Mouse (Mus musculus): ENCODE measurements at regions not wholly inside any gene's neighbourhood (a gene's known extent, or its start where the extent isn't known, plus 50 kb on each side); places are given as distances from the start of the nearest gene placed in this dataset.

DNA sequence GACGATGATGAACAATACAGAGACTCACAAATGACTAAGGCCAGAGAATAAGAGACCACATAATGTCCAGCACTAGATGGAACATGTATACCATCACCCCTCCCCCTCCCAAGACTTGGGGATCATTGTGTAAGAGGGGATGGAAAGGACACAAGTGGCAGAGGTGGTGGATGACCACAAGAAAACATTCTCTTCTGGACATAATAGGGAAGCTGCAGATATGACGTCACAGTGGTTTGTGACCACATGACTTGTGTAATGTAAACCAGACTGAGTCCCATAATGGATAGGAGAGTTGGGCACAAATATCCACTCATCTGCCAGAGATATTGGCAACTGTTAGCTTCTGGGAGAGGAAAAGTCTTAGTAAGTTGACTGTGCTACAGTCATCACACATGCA, 630.7 kb downstream of the Kcnj2 start:
- Histone ChIP-seq H3K36me3 (replicated peaks) (no peaks in the 10 kb centered on the region), H3K4me3 (no peak overlapping the region), H3K9me3 (no peaks in the 10 kb centered on the region), H3K4me1 (no peaks in the 10 kb centered on the region), H3K27me3 (replicated peaks; ENCODE audit: low read depth, poor library complexity, severe bottlenecking) (no peaks in the 10 kb centered on the region), H3K27ac (replicated peaks) (no peak overlapping the region)
- 81% methylated on average over 2 of the region's 2 CpGs for WGBS
- no peak for DNase-seq (ENCODE audit: low spot score)

DNA sequence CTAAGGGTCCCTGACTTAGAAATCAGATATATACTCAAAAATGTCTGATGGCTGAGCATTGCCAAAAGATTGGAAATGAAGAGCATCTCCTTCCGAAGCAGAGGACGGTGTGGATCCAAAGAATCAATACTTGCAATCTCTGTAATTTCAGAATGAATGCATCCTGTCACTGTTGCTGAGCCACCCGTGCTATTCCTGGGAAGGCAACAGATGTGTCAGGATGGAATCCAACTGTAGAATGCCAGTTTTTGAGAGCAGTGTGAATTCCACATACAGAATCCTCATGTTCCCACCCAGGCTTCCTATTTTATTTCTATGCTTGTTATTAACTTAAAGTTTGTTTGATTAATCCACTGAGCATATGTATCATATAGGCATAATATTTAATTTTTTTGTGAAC, 633.9 kb downstream of the Kcnj2 start:
- no peak overlapping the region for H3K4me3 ChIP-seq
- H3K4me1 ChIP-seq, result no peaks in the 10 kb centered on the region
- no peaks in the 10 kb centered on the region for H3K27me3 ChIP-seq (replicated peaks; ENCODE audit: low read depth, poor library complexity, severe bottlenecking)
- H3K9me3 ChIP-seq, result no peaks in the 10 kb centered on the region
- H3K36me3 ChIP-seq (replicated peaks), result no peaks in the 10 kb centered on the region
- WGBS, result 88% methylated on average over 3 of the region's 3 CpGs
- H3K27ac ChIP-seq (replicated peaks), result no peak overlapping the region
- no peak for DNase-seq (ENCODE audit: low spot score)

DNA sequence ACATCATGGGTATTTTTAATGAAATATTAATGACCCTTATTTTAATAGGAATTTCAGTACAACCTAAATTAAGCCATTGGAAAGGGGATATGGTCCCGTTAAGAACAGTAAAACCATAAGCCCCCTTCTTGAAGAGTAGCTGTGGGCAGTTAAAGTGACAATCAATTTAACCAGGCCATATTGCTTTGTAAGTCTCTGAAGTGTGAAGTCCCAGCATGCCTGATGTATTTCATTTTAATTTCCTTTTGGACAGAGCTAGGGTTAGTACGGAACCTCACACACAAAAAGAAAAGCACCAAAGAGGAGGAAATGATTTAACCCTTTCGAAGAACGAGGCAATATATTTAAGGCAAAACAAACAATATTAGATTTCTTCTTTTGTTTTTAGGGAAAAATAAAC, 640.9 kb downstream of the Kcnj2 start:
- no peak overlapping the region for H3K27ac ChIP-seq (replicated peaks)
- 79% methylated on average over 4 of the region's 4 CpGs for WGBS
- no peaks in the 10 kb centered on the region for H3K9me3 ChIP-seq
- no peak for DNase-seq (ENCODE audit: low spot score)
- H3K4me3 ChIP-seq, result no peak overlapping the region
- no peaks in the 10 kb centered on the region for H3K4me1 ChIP-seq
- H3K36me3 ChIP-seq (replicated peaks), result no peaks in the 10 kb centered on the region
- no peaks in the 10 kb centered on the region for H3K27me3 ChIP-seq (replicated peaks; ENCODE audit: low read depth, poor library complexity, severe bottlenecking)

DNA sequence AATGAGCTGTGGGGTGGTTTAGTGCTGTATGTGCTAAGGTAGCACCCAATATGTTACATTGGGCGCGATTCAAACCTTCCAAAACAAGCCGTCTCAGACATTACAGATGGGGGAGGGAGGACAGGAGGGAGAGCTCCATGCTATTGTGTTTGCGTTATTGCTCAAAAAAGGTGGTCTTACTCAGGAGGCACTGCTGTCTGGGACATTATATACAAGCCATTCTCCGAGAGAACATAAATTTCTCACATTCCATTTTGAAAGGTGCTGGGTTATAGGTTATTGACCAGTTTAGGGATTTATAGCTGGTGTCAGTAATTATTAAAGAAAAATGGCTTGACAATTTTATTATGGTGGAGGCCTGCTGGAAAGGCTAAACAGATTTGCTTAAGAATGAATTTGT, 649.4 kb downstream of the Kcnj2 start:
- 95% methylated on average over 5 of the region's 5 CpGs for WGBS
- no peak for DNase-seq (ENCODE audit: low spot score)
- Histone ChIP-seq H3K9me3 (no peaks in the 10 kb centered on the region), H3K27ac (replicated peaks) (no peak overlapping the region), H3K27me3 (replicated peaks; ENCODE audit: low read depth, poor library complexity, severe bottlenecking) (no peaks in the 10 kb centered on the region), H3K36me3 (replicated peaks) (no peaks in the 10 kb centered on the region), H3K4me3 (no peak overlapping the region), H3K4me1 (no peaks in the 10 kb centered on the region)

DNA sequence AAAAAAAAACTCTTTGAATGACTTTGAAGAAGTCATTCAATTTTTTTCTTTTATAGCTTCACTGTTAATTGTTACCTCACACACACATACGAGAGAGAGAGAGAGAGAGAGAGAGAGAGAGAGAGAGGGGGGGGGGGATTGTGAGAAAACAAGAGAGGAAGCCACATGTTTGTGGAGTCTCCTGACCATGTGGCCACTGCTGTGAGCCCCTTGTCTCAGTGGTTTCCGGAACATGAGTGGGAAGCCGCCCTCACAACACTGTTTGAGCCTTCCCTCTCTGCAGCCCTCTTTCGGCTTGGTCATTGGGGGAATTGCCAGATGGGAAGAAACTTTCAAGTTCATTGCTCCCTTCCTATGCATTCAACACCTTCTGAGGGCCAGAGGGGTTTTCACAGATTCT, 656.3 kb downstream of the Kcnj2 start:
- H3K9me3 ChIP-seq, result no peaks in the 10 kb centered on the region
- no peak for DNase-seq (ENCODE audit: low spot score)
- 71% methylated on average over 4 of the region's 4 CpGs for WGBS
- H3K36me3 ChIP-seq (replicated peaks), result no peaks in the 10 kb centered on the region
- no peak overlapping the region for H3K27ac ChIP-seq (replicated peaks)
- no peak overlapping the region for H3K4me3 ChIP-seq
- no peaks in the 10 kb centered on the region for H3K27me3 ChIP-seq (replicated peaks; ENCODE audit: low read depth, poor library complexity, severe bottlenecking)
- H3K4me1 ChIP-seq, result no peaks in the 10 kb centered on the region

DNA sequence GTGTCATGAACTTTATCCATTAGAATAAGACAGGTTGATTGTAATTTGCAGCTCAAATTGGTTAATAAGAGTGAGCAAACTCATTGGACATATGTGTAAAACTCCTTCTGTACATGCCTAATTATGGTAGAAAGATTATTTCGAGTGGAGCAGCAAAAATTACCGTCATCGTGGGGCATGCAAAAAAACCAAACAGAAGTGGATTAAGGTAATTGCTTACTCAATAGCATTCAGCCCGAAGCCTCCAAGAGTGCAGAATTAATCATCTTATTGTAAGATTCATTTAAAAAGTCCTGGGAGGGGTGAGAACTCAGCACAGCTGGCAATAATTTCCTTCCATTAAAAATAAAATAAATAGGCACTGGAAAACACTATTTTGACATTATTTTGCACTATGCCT, 662.2 kb downstream of the Kcnj2 start:
- Histone ChIP-seq H3K36me3 (replicated peaks) (no peaks in the 10 kb centered on the region), H3K4me1 (no peaks in the 10 kb centered on the region), H3K9me3 (no peaks in the 10 kb centered on the region), H3K4me3 (no peak overlapping the region), H3K27ac (replicated peaks) (no peak overlapping the region), H3K27me3 (replicated peaks; ENCODE audit: low read depth, poor library complexity, severe bottlenecking) (no peaks in the 10 kb centered on the region)
- 65% methylated on average over 4 of the region's 4 CpGs for WGBS
- no peak for DNase-seq (ENCODE audit: low spot score)

DNA sequence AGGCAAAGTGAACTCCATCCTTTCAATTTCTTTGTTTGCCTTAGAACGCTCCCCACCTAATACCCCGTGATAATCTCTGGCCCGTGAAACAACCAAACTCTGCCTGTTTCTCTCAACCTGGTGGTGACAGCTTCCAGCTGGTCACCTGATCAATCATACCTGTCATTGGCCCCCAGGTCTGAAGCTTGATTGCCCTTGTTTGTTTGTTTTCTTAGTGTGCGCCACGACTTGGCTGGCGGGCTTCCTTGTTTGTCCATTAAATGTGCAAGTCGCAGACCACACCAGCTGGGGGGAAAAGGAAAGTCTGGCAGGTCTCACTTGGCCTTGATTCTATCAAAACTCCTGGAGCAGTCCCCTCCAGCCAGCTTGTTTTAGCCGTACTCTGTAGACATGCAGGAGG, 666.1 kb downstream of the Kcnj2 start:
- no peak overlapping the region for H3K27ac ChIP-seq (replicated peaks)
- no peaks in the 10 kb centered on the region for H3K4me1 ChIP-seq
- no peak overlapping the region for H3K4me3 ChIP-seq
- no peaks in the 10 kb centered on the region for H3K27me3 ChIP-seq (replicated peaks; ENCODE audit: low read depth, poor library complexity, severe bottlenecking)
- WGBS, result 58% methylated on average over 8 of the region's 8 CpGs
- H3K36me3 ChIP-seq (replicated peaks), result no peaks in the 10 kb centered on the region
- peak; percentile 39 for DNase-seq (ENCODE audit: low spot score)
- H3K9me3 ChIP-seq, result no peaks in the 10 kb centered on the region

DNA sequence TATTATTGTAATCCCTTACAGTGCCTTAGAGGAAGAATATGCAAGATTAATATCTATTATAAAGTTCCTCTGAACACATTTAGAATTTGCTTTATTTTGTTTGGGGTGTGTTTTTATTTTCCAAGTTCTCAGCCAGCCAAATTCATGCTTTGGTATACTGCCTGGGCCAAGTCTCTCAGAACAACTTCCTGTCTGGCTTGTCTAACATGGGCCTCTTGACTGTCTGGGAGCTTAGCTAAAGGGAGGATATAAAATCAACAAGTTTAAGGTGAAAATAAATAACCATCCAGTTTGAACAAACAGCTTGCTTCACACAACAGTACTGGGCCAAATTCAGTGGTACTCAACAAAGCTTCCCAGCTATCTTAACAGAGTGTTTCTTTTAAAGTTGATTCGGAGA, 669.5 kb downstream of the Kcnj2 start:
- Histone ChIP-seq H3K4me3 (no peak overlapping the region), H3K9me3 (no peaks in the 10 kb centered on the region), H3K4me1 (no peaks in the 10 kb centered on the region), H3K36me3 (replicated peaks) (no peaks in the 10 kb centered on the region), H3K27me3 (replicated peaks; ENCODE audit: low read depth, poor library complexity, severe bottlenecking) (no peaks in the 10 kb centered on the region), H3K27ac (replicated peaks) (no peak overlapping the region)
- WGBS, result 95% methylated on average over 1 of the region's 1 CpGs
- DNase-seq (ENCODE audit: low spot score), result no peak

DNA sequence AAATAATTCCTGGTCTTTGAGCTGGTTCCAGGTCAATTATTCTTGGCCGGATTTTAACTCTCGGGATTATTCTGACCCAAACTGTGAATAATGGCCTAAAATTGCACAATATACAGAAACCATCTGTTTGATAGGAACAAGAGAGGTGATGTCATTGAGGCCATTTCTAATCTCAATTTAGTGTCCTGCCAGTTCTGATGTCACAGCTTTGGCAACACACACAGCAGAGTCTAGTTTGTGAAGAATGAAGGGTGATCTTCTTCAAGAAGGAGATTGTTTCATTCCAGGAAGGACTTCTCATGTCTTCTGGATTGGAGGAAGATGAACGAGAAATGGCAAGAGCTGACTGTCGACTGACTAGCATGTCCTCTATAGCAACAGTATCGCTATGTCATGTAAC, 670.0 kb downstream of the Kcnj2 start:
- no peaks in the 10 kb centered on the region for H3K36me3 ChIP-seq (replicated peaks)
- 91% methylated on average over 5 of the region's 5 CpGs for WGBS

DNA sequence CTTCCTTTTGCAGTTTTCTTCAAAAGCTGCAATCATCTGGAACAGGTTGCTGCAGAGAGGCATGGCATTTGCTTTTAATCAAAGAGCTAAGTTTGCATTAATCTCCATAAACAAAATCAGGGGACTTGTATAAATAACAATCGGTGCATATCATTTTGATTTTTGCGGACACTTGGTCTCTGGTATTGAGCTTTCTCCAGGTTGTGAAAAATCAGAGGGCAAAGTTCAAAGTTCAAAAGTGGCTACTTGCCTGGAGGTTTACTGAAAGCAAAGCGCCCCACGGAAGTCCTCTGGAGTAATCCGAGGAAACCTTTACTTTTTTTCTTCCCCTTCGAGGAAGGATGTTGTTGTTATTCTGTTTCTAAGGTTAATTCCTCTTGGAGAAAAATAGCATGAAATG, 677.4 kb downstream of the Kcnj2 start:
- 21% methylated on average over 6 of the region's 6 CpGs for WGBS
- Histone ChIP-seq H3K27ac (replicated peaks) (no peak overlapping the region), H3K4me1 (peaks cover 21% of the 10 kb centered on the region), H3K27me3 (replicated peaks; ENCODE audit: low read depth, poor library complexity, severe bottlenecking) (no peaks in the 10 kb centered on the region), H3K36me3 (replicated peaks) (no peaks in the 10 kb centered on the region), H3K9me3 (no peaks in the 10 kb centered on the region), H3K4me3 (no peak overlapping the region)
- no peak for DNase-seq (ENCODE audit: low spot score)

More for the DNA sequence above, 670.0 kb downstream of the Kcnj2 start:
- Histone ChIP-seq H3K4me3 (no peak overlapping the region), H3K4me1 (no peaks in the 10 kb centered on the region), H3K27ac (replicated peaks) (no peak overlapping the region), H3K9me3 (no peaks in the 10 kb centered on the region), H3K27me3 (replicated peaks; ENCODE audit: low read depth, poor library complexity, severe bottlenecking) (no peaks in the 10 kb centered on the region)
- DNase-seq (ENCODE audit: low spot score), result no peak

DNA sequence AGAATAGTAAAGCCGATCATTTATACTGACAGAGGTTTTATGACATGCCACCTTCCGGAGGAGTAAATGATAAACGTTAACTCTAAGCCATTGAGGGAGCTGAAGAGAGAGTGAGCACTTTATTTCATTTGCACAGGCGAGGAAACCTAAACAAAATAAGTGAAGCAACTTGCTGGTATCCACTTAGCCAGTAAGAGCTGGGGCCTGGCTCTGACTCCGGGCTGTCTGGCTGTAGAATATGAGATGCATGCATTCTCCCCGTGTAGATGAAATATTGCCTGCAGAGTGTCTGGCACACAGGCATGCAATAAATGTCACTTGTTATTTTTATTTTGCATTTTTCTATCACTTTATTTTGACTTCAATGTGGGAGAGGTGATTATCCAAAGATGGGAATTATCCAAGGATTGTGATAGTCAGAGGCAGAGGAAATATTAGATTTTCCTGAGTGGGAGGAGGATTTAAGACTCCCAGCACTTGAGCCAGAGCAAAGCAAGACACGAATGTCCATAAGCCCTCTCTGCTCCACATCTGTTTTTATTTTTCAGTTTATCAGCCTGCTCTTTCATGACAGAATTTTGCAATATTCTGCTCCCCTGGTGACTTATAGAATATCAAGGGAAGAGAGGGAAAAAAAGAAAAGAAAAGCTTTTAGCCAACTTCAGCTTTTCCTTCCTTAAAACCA, 681.4 kb downstream of the Kcnj2 start:
- Histone ChIP-seq H3K27ac (replicated peaks) (no peak overlapping the region), H3K4me1 (peaks cover 29% of the 10 kb centered on the region), H3K4me3 (no peak overlapping the region), H3K36me3 (replicated peaks) (no peaks in the 10 kb centered on the region), H3K9me3 (no peaks in the 10 kb centered on the region), H3K27me3 (replicated peaks; ENCODE audit: low read depth, poor library complexity, severe bottlenecking) (no peaks in the 10 kb centered on the region)
- WGBS, result 70% methylated on average over 7 of the region's 7 CpGs
- no peak for DNase-seq (ENCODE audit: low spot score)

DNA sequence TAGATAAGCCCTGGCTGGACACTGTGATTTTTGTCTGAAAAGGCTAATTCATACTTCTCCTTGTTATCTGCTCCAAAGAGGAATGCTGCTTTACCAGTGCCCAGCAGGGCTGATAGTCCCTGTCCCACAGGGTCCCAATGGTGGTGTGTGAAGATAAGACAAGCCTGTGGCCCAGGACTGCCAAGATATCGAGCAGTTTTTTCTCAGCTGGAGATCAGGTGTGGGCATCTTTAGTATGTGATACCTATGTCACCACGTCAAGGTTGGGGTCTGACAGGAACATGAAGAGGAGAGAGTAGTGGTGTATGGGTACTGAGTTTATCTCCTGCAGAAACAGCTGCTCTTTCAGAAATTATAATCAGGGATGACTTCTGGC, 682.0 kb downstream of the Kcnj2 start:
- H3K4me3 ChIP-seq, result no peak overlapping the region
- H3K4me1 ChIP-seq, result peaks cover 29% of the 10 kb centered on the region
- WGBS, result 80% methylated on average over 2 of the region's 2 CpGs
- DNase-seq (ENCODE audit: low spot score), result no peak
- H3K27ac ChIP-seq (replicated peaks), result no peak overlapping the region
- H3K36me3 ChIP-seq (replicated peaks), result no peaks in the 10 kb centered on the region
- H3K9me3 ChIP-seq, result no peaks in the 10 kb centered on the region
- no peaks in the 10 kb centered on the region for H3K27me3 ChIP-seq (replicated peaks; ENCODE audit: low read depth, poor library complexity, severe bottlenecking)

DNA sequence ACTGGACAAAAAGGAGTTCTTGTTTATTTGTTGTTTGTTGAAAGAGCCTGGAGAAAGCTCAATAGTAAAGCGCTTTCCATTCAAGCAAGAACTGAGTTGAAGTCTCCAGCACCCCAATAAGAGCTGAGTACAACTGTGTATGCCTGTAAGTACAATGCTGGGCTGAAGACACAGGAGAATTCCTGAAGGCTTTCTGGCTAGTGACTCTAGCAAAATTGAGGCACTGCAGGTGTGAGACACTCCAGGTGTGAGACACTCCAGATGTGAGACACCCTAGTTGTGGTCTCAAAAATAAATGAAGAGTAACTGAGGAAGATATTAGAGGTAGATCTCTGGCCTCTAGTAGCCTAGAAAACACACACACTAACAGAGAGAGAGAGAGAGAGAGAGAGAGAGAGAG, 682.5 kb downstream of the Kcnj2 start:
- H3K9me3 ChIP-seq, result no peaks in the 10 kb centered on the region
- no peaks in the 10 kb centered on the region for H3K27me3 ChIP-seq (replicated peaks; ENCODE audit: low read depth, poor library complexity, severe bottlenecking)
- no peak for DNase-seq (ENCODE audit: low spot score)
- no peak overlapping the region for H3K27ac ChIP-seq (replicated peaks)
- no peak overlapping the region for H3K4me3 ChIP-seq
- 87% methylated on average over 1 of the region's 1 CpGs for WGBS
- no peaks in the 10 kb centered on the region for H3K36me3 ChIP-seq (replicated peaks)
- H3K4me1 ChIP-seq, result peaks cover 23% of the 10 kb centered on the region

DNA sequence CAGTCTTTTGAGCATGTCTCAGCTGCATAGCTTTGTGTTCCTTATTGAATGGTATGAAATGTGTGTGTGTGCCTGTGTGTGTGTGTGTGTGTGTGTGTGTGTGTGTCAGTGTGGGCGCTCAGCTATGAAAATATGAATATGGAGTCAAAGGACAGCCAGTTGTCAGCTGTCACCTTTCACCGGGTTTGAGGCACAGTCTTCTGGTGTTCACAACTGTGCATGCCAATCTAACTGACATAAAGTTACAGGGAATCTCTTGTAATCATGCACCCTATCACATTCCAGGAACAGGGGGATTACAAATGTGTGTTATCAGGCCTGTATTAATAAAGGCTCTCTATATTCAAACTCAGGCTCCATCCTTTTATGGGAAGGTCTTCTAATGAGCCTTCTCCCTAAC, 688.8 kb downstream of the Kcnj2 start:
- Histone ChIP-seq H3K4me1 (no peaks in the 10 kb centered on the region), H3K4me3 (no peak overlapping the region), H3K27me3 (replicated peaks; ENCODE audit: low read depth, poor library complexity, severe bottlenecking) (no peaks in the 10 kb centered on the region), H3K27ac (replicated peaks) (no peak overlapping the region), H3K36me3 (replicated peaks) (no peaks in the 10 kb centered on the region), H3K9me3 (no peaks in the 10 kb centered on the region)
- no peak for DNase-seq (ENCODE audit: low spot score)
- 84% methylated on average over 2 of the region's 2 CpGs for WGBS

All from embryonic facial prominence, embryonic 10.5 days (tissue).